Mouse (Mus musculus) monocyte, adult 5-6 weeks (primary cell): ENCODE results near the gene Fcgrt. TPM values are rescaled to one million over a fixed set of nuclear protein-coding genes. Genes with fewer than 3 reads are reported as not detected.
A peak's percentile ranks its signal among the peaks of the same experiment; 100 is the strongest.

Source experiments
- ATAC-seq: fragments of 153-309, 156-312 bp; replicated peaks from 2 replicates; pipeline ENCODE4 v1.8.0; 2017; ENCODE audit warnings: mild to moderate bottlenecking; ENCODE audit not compliant: low TSS enrichment, insufficient number of reproducible peaks, severe bottlenecking, poor library complexity, low FRiP score
- total RNA-seq: library from RNA; stranded (forward); fragments of 200-1000, 200-491, 200-594 nt; gene quantifications from 3 replicates; pipeline ENCODE4 v1.2.3, GENCODE M21; 2017

The Fcgrt gene
- total RNA-seq, 1 experiment from 2014 or later, result 100 TPM

- peak; percentile 45; the same call in 1 of the 2 replicates for ATAC-seq
Measured at GRCm38 (mm10) chr7:45068000-45068318, 35.7 kb downstream of the Fcgrt start.

- no peak for ATAC-seq
Measured at GRCm38 (mm10) chr7:45067190-45067999, 36.3 kb downstream of the Fcgrt start.

- peak; percentile 91 for ATAC-seq
Measured at GRCm38 (mm10) chr7:45062239-45062835, 41.3 kb downstream of the Fcgrt start, which contains the start of the genes Nosip and Prrg2. TSS of gene Nosip (plus strand) at chr7:45062429. TSS of gene Prrg2 (minus strand) at chr7:45062677.

GRCm38 (mm10) chr7:45061532-45062075, 42.0 kb downstream of the Fcgrt start:
- ATAC-seq, result no peak

- ATAC-seq, result no peak
Measured at GRCm38 (mm10) chr7:45060632-45061122, 43.0 kb downstream of the Fcgrt start.

- no peak for ATAC-seq
Measured at GRCm38 (mm10) chr7:45058607-45059571, 44.8 kb downstream of the Fcgrt start.

- no peak for ATAC-seq
Measured at GRCm38 (mm10) chr7:45056972-45057348, 46.7 kb downstream of the Fcgrt start.

- no peak for ATAC-seq
Measured at GRCm38 (mm10) chr7:45056329-45056971, 47.2 kb downstream of the Fcgrt start.

- peak; percentile 92 for ATAC-seq
Measured at GRCm38 (mm10) chr7:45053931-45054510, 49.6 kb downstream of the Fcgrt start.

GRCm38 (mm10) chr7:45053117-45053930, 50.3 kb downstream of the Fcgrt start:
- peak; percentile 13; the same call in 1 of the 2 replicates for ATAC-seq

- ATAC-seq, result no peak
Measured at GRCm38 (mm10) chr7:45052862-45053116, 50.9 kb downstream of the Fcgrt start, which contains the start of gene Prr12. TSS of gene Prr12 (minus strand) at chr7:45052881.

- no peak for ATAC-seq
Measured at GRCm38 (mm10) chr7:45052181-45052861, 51.3 kb downstream of the Fcgrt start.

GRCm38 (mm10) chr7:45051601-45051974, 52.1 kb downstream of the Fcgrt start:
- ATAC-seq, result no peak

GRCm38 (mm10) chr7:45050945-45051600, 52.6 kb downstream of the Fcgrt start:
- ATAC-seq, result no peak

GRCm38 (mm10) chr7:45048923-45049657, 54.6 kb downstream of the Fcgrt start:
- no peak for ATAC-seq
